Mouse (Mus musculus) heart, postnatal 0 days (tissue): ENCODE data around the gene Mpzl2.

Source experiments
- CTCF ChIP-seq: IDR thresholded peaks from 2 replicates; pipeline ENCODE4 v1.5.1; 2016; ENCODE audit warnings: antibody characterized with exemption, control low read depth, low read depth
- EP300 ChIP-seq: IDR thresholded peaks from 2 replicates; pipeline ENCODE4 v1.6.1; 2016; ENCODE audit warnings: antibody characterized with exemption, low read depth

- no peak for TF ChIP-seq EP300
- no peak for TF ChIP-seq CTCF
Observed at GRCm38 (mm10) chr9:45041131-45041838, 1.7 kb downstream of the Mpzl2 start.
